Mouse (Mus musculus) heart, postnatal 0 days (tissue): Measurements from ENCODE around the gene Taar7f. TPM values are rescaled to one million over a fixed set of nuclear protein-coding genes. Genes with fewer than 3 reads are reported as not detected.
"Not testable (repeated sequence)": the region's sequence is repeated elsewhere in the genome, so short reads cannot be mapped to it uniquely, and the experiment has no call there.

Source experiments
- ATAC-seq: fragments of 200-750 bp; cut with Nextera tagmentation; 2 replicates; pipeline ENCODE4 v1.8.0; 2017; ENCODE audit warnings: low read depth, moderate number of reproducible peaks, moderate library complexity; ENCODE audit not compliant: insufficient read depth
- DNase-seq: peaks from one replicate; pipeline ENCODE4 v3.0.0-alpha.2; 2016; ENCODE audit warnings: low spot score
- H3K27ac ChIP-seq: fragments of 300-500 bp; sonication (generic); 2 replicates; pipeline ENCODE4 v1.5.1; 2014; ENCODE audit warnings: low read depth, mild to moderate bottlenecking
- H3K27me3 ChIP-seq: fragments of 300-500 bp; sonication (generic); 2 replicates; pipeline ENCODE4 v1.6.1; 2014; ENCODE audit warnings: low read length, mixed read lengths; ENCODE audit not compliant: control insufficient read depth, insufficient read depth
- H3K36me3 ChIP-seq: fragments of 300-500 bp; sonication (generic); replicated peaks from 2 replicates; pipeline ENCODE4 v1.6.1; 2014; ENCODE audit warnings: low read length, mixed read lengths; ENCODE audit not compliant: control insufficient read depth, insufficient read depth
- H3K4me1 ChIP-seq: fragments of 300-500 bp; sonication (generic); 2 replicates; pipeline ENCODE4 v1.6.1; 2014; ENCODE audit warnings: antibody characterized with exemption; ENCODE audit not compliant: control insufficient read depth, insufficient read depth
- H3K4me2 ChIP-seq: fragments of 300-500 bp; sonication (generic); 2 replicates; pipeline ENCODE4 v1.6.1; 2014; ENCODE audit warnings: low read depth, mild to moderate bottlenecking, low read length, moderate library complexity
- H3K4me3 ChIP-seq: fragments of 300-500 bp; sonication (generic); 2 replicates; pipeline ENCODE4 v1.5.1; 2014; ENCODE audit warnings: low read depth, low read length
- H3K9ac ChIP-seq: fragments of 300-500 bp; sonication (generic); replicated peaks from 2 replicates; pipeline ENCODE4 v1.6.1; 2014; ENCODE audit warnings: low read depth, low read length, mixed read lengths
- H3K9me3 ChIP-seq: fragments of 300-500 bp; sonication (generic); replicated peaks from 2 replicates; pipeline ENCODE4 v1.6.1; 2016; ENCODE audit warnings: low read length; ENCODE audit not compliant: control insufficient read depth
- CTCF ChIP-seq: IDR thresholded peaks from 2 replicates; pipeline ENCODE4 v1.5.1; 2016; ENCODE audit warnings: antibody characterized with exemption, control low read depth, low read depth
- EP300 ChIP-seq: IDR thresholded peaks from 2 replicates; pipeline ENCODE4 v1.6.1; 2016; ENCODE audit warnings: antibody characterized with exemption, low read depth
- whole genome bisulfite sequencing: fragments of 180-500 bp; shearing (Covaris S2); extraction: QIAGEN DNeasy Blood & Tissue Kit; methylation state at CpG from one replicate; pipeline ENCODE4 v1.1.7; 2014; 5-methylcytosine and 5-hydroxymethylcytosine counted together
- polyA plus RNA-seq: library from polyadenylated mRNA; unstranded; fragments of >200 nt; fragmentation: Nextera tagmentation; extraction: Ambion mirVana; gene quantifications from 2 replicates; pipeline ENCODE4 v1.2.1, GENCODE M21; 2015
- total RNA-seq: library from RNA; depleted of rRNA; stranded (reverse); fragments of >200 nt; gene quantifications from 2 replicates; pipeline ENCODE4 v1.2.3, GENCODE M21; 2014; ENCODE audit warnings: low replicate concordance; rRNA removed

Gene Taar7f
- total and polyA plus RNA-seq, 2 experiments from 2014 or later: not detected

DNA sequence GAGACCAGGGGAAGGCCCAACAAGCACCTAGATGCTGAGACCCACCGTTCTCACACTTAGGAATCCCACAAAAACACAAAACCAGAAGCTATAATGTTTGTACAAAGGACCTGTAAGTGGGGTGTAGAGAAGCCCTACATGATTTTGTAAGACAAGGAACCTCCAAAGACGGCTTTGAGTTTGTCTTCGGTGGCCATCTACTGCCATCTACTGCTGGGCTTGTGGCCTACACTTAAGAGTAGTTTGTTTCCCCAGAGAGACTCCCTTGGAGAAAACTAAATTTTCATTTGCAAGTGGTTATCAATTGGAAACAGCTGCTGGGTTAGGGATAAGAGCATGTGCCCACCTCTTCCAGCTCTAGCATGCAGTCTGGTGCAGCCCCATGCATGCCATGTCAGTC is 30.9 kb downstream of the Taar7f start:
- Histone ChIP-seq H3K4me1 (no peaks in the 10 kb centered on the region), H3K4me2 (no peak overlapping the region), H3K9me3 (no peaks in the 10 kb centered on the region), H3K27me3 (no peaks in the 10 kb centered on the region), H3K9ac (no peak overlapping the region), H3K27ac (no peak overlapping the region), H3K4me3 (no peak overlapping the region), H3K36me3 (no peaks in the 10 kb centered on the region)
- TF ChIP-seq EP300 (no peak), CTCF (peak; percentile 65)
- DNase-seq: peak; percentile 55
- ATAC-seq: no peak
- WGBS: 31% methylated on average over 3 of the region's 3 CpGs

DNA sequence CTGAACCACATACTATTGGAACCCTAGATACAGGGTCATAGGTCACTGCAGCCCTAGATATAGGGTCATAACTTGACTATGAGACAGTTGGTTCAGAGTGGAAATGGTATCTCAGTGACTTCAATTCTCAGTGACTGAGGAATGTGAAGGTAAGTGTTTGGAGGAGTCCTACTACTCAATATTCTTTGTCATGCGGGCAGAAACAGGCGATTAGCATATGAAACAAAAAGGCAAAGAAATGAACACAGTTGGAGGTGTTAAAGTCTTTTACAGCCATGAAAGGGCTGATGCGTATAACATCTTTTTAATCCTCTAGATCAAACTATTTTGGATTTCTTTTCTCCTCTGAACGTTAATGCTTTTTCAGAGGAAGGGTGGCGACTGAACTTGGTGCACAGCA is 36.6 kb downstream of the Taar7f start:
- Histone ChIP-seq H3K36me3 (no peaks in the 10 kb centered on the region), H3K4me1 (no peaks in the 10 kb centered on the region), H3K9ac (no peak overlapping the region), H3K27ac (no peak overlapping the region), H3K4me2 (no peak overlapping the region), H3K27me3 (no peaks in the 10 kb centered on the region), H3K4me3 (no peak overlapping the region), H3K9me3 (no peaks in the 10 kb centered on the region)
- ATAC-seq (no peak), DNase-seq (no peak)
- TF ChIP-seq CTCF: no peak
- no peak for TF ChIP-seq EP300
- 75% methylated on average over 5 of the region's 5 CpGs for WGBS

DNA sequence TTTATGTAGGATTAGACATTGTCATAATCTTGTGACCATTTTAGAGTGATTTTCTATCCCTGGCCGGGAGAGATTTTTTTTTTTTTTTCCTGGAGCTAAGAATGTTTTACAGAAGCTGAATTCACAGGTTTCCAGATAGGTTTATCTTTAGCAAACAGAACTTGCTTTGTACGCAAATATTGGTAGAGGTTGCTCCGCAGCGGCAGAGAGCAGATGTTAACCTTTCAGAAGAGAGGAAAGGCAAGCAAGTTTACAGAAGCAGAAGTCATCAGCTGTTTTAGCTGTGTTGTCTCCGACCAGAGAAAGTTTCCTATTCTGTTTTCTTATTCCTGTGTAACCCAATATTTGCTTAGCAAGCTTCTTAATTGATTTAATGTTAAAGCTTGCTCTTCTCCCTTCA is 37.2 kb downstream of the Taar7f start:
- Histone ChIP-seq H3K27ac (no peak overlapping the region), H3K4me2 (no peak overlapping the region), H3K4me1 (no peaks in the 10 kb centered on the region), H3K9me3 (no peaks in the 10 kb centered on the region), H3K4me3 (no peak overlapping the region), H3K9ac (no peak overlapping the region), H3K36me3 (no peaks in the 10 kb centered on the region), H3K27me3 (no peaks in the 10 kb centered on the region)
- WGBS: 55% methylated on average over 5 of the region's 5 CpGs
- DNase-seq (no peak), ATAC-seq (no peak)
- TF ChIP-seq CTCF: no peak
- TF ChIP-seq EP300: no peak

GRCm38 (mm10) chr10:24087168-24087567 is 37.9 kb downstream of the Taar7f start:
- no peak for TF ChIP-seq EP300
- no peak for TF ChIP-seq CTCF
- Histone ChIP-seq H3K9me3 (no peaks in the 10 kb centered on the region), H3K4me2 (no peak overlapping the region), H3K4me1 (no peaks in the 10 kb centered on the region), H3K27ac (no peak overlapping the region), H3K4me3 (no peak overlapping the region), H3K36me3 (no peaks in the 10 kb centered on the region), H3K9ac (no peak overlapping the region), H3K27me3 (no peaks in the 10 kb centered on the region)
- ATAC-seq (no peak), DNase-seq (no peak)
- 80% methylated on average over 2 of the region's 2 CpGs for WGBS

DNA sequence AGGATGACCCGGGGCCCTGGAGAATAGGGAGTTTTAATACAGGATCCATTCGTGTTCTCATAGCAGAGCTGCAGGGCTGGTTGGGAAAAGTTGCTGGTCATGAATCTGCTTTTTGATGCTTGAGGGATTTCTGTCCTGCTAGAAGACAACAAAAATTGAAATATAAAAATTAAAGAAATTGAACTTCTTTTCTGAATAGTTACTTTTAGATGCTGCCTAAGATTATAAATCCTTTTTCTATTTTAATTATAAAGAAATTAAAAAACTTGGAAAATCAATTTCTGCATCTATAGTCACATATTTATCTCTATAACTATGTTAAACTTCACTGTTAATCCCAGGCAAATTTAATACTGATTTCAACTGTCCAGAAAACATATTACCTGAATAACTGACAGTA is 42.9 kb downstream of the Taar7f start, which contains the start of gene Taar8b:
Taar8b (minus strand) TSS at position 101 of the 400 bp plus-strand sequence.
- TF ChIP-seq EP300 (no peak), CTCF (no peak)
- H3K4me2 ChIP-seq: no peak within 1 kb of the TSS
- no peak for DNase-seq
- H3K4me1 ChIP-seq: no peaks in the 10 kb centered on the region
- WGBS: 60% methylated on average over 2 of the region's 2 CpGs
- no peak within 1 kb of the TSS for H3K4me3 ChIP-seq
- H3K36me3 ChIP-seq: no peaks in the 10 kb centered on the region
- no peak for ATAC-seq
- no peaks in the 10 kb centered on the region for H3K27me3 ChIP-seq
- H3K27ac ChIP-seq: no peak within 1 kb of the TSS
- no peak within 1 kb of the TSS for H3K9ac ChIP-seq
- H3K9me3 ChIP-seq: no peaks in the 10 kb centered on the region

DNA sequence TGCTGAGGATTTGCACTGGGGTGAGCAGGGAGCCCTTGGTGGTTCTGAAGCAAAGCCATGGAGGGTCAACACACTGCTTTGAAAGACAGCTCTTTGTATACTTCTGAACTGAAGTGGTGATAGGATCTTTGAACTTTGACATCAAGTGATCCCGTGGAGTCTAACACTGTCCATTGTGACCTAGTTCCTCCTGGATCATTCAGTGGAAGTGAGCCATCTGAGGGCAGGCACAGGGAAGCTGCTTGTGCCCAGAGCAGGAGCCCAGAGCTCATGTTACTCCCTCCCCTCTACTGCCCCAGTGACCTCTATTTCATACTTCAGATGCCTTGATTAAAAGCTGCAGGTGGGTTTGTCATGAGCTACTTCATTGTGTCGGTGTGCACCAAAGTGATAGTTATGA is 47.7 kb downstream of the Taar7f start:
- not testable (repeated sequence) for H3K36me3 ChIP-seq, H3K27ac ChIP-seq, H3K27me3 ChIP-seq, H3K4me1 ChIP-seq, H3K9ac ChIP-seq, ATAC-seq, H3K4me2 ChIP-seq, H3K9me3 ChIP-seq, H3K4me3 ChIP-seq, DNase-seq
- 59% methylated on average over 2 of the region's 2 CpGs for WGBS

Other genes with a start within 250 kb of the Taar7f start
- gene Vnn3, start 198.0 kb upstream of the Taar7f start, total RNA-seq: 0.62 TPM in 1 of 2 replicates, not detected in the other
- 0.08 and 0.12 TPM in 2 replicates for gene Vnn3, start 198.0 kb upstream of the Taar7f start, polyA plus RNA-seq
- 3.4 and 7.3 TPM in 2 replicates for gene Vnn1, start 154.8 kb upstream of the Taar7f start, total RNA-seq
- gene Vnn1, start 154.8 kb upstream of the Taar7f start, polyA plus RNA-seq: 0.68 and 0.74 TPM in 2 replicates
- gene Taar1, start 129.2 kb upstream of the Taar7f start, total RNA-seq: not detected in 2 replicates
- not detected in 2 replicates for gene Taar1, start 129.2 kb upstream of the Taar7f start, polyA plus RNA-seq
- gene Taar2, start 110.9 kb upstream of the Taar7f start, total RNA-seq: not detected in 2 replicates
- gene Taar2, start 110.9 kb upstream of the Taar7f start, polyA plus RNA-seq: not detected in 2 replicates
- gene Taar3, start 100.0 kb upstream of the Taar7f start, total RNA-seq: not detected in 2 replicates
- gene Taar3, start 100.0 kb upstream of the Taar7f start, polyA plus RNA-seq: not detected in 2 replicates
- gene Taar4, start 89.0 kb upstream of the Taar7f start, total RNA-seq: not detected in 2 replicates
- not detected in 2 replicates for gene Taar4, start 89.0 kb upstream of the Taar7f start, polyA plus RNA-seq
- gene Taar5, start 78.8 kb upstream of the Taar7f start, total RNA-seq: not detected in 2 replicates
- gene Taar5, start 78.8 kb upstream of the Taar7f start, polyA plus RNA-seq: not detected in 2 replicates
- gene Taar6, start 63.9 kb upstream of the Taar7f start, total RNA-seq: not detected in 2 replicates
- not detected in 2 replicates for gene Taar6, start 63.9 kb upstream of the Taar7f start, polyA plus RNA-seq
- not detected in 2 replicates for gene Taar7a, start 56.0 kb upstream of the Taar7f start, total RNA-seq
- gene Taar7a, start 56.0 kb upstream of the Taar7f start, polyA plus RNA-seq: not detected in 2 replicates
- not detected in 2 replicates for gene Taar7b, start 49.6 kb upstream of the Taar7f start, total RNA-seq
- gene Taar7b, start 49.6 kb upstream of the Taar7f start, polyA plus RNA-seq: not detected in 2 replicates
- not detected in 2 replicates for gene Taar7d, start 22.3 kb upstream of the Taar7f start, total RNA-seq
- gene Taar7d, start 22.3 kb upstream of the Taar7f start, polyA plus RNA-seq: not detected in 2 replicates
- not detected in 2 replicates for gene Taar7e, start 11.9 kb upstream of the Taar7f start, total RNA-seq
- gene Taar7e, start 11.9 kb upstream of the Taar7f start, polyA plus RNA-seq: not detected in 2 replicates
- gene Taar8a, start 27.0 kb downstream of the Taar7f start, total RNA-seq: not detected in 2 replicates
- not detected in 2 replicates for gene Taar8a, start 27.0 kb downstream of the Taar7f start, polyA plus RNA-seq
- gene Taar8b, start 42.8 kb downstream of the Taar7f start, total RNA-seq: not detected in 2 replicates
- not detected in 2 replicates for gene Taar8b, start 42.8 kb downstream of the Taar7f start, polyA plus RNA-seq
- gene Taar8c, start 52.4 kb downstream of the Taar7f start, total RNA-seq: not detected in 2 replicates
- not detected in 2 replicates for gene Taar8c, start 52.4 kb downstream of the Taar7f start, polyA plus RNA-seq
- not detected in 2 replicates for gene Taar9, start 60.0 kb downstream of the Taar7f start, total RNA-seq
- not detected in 2 replicates for gene Taar9, start 60.0 kb downstream of the Taar7f start, polyA plus RNA-seq
- gene Stx7, start 99.8 kb downstream of the Taar7f start, total RNA-seq: 30.1 and 35.6 TPM in 2 replicates
- 67.8 and 68.8 TPM in 2 replicates for gene Stx7, start 99.8 kb downstream of the Taar7f start, polyA plus RNA-seq
- 0.46 and 3.2 TPM in 2 replicates for gene Moxd1, start 174.0 kb downstream of the Taar7f start, total RNA-seq
- gene Moxd1, start 174.0 kb downstream of the Taar7f start, polyA plus RNA-seq: 1.5 and 2.6 TPM in 2 replicates